ENCODE assay signal across 8 mouse cellular contexts in the genomic region with DNA sequence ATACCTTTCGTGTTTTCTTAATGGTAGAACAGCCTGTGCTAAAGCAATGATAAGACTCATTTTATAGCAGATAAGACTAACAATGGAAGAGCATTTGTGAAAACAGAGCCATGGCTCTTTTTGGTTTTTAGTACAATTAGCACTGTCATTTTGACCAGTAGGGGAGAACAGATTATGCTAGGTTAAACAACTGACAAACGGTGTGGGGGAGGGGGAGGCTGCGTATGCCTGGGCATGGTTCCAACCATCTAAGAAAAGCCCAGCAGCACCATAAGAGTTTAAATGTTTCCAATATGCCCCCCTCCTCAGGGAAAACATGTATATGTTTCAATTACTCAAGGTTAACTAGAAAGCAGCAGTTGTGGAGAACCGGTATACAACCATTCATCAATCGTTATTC.
DNase-seq lines count a peak whose midpoint lies in the region; ATAC-seq lines count a peak whose summit lies in the region.

No protein-coding gene starts in this region.

- no peaks in the 10 kb centered on the region for H3K27me3 ChIP-seq in forebrain, embryonic 14.5 days (replicated peaks; ENCODE audit: control insufficient read depth, insufficient read depth, low read length)
- H3K27me3 ChIP-seq in forebrain, embryonic 12.5 days: no peaks in the 10 kb centered on the region

- no peak overlapping the region for H3K27ac ChIP-seq in forebrain, embryonic 14.5 days (ENCODE audit: low read depth, low read length)
- no peak overlapping the region for H3K27ac ChIP-seq in forebrain, embryonic 12.5 days

- no peaks in the 10 kb centered on the region for H3K9me3 ChIP-seq in forebrain, embryonic 14.5 days (replicated peaks; ENCODE audit: control insufficient read depth, low read length)
- H3K9me3 ChIP-seq in forebrain, embryonic 12.5 days: no peaks in the 10 kb centered on the region

- H3K9ac ChIP-seq in forebrain, embryonic 14.5 days (ENCODE audit: low read length): no peak overlapping the region
- H3K9ac ChIP-seq in forebrain, embryonic 12.5 days: no peak overlapping the region

- H3K4me2 ChIP-seq in forebrain, embryonic 14.5 days (ENCODE audit: low read length): no peak overlapping the region
- no peak overlapping the region for H3K4me2 ChIP-seq in forebrain, embryonic 12.5 days

- H3K36me3 ChIP-seq in forebrain, embryonic 14.5 days (ENCODE audit: control insufficient read depth, insufficient read depth, low read length): no peaks in the 10 kb centered on the region
- H3K36me3 ChIP-seq in forebrain, embryonic 12.5 days (replicated peaks): no peaks in the 10 kb centered on the region

- peak; percentile 61 for ATAC-seq in forebrain, embryonic 14.5 days
- no peak for ATAC-seq in forebrain, embryonic 12.5 days (ENCODE audit: low FRiP score)
- no peak for ATAC-seq in megakaryocyte, adult 5-6 weeks (ENCODE audit: poor library complexity, severe bottlenecking)

- DNase-seq in forebrain, embryonic 14.5 days (ENCODE audit: low spot score): peak; percentile 73
- DNase-seq in left cerebral cortex, postnatal 14 days (ENCODE audit: low spot score in 2 of 2): peak; percentile 58 to 72
- DNase-seq in left cerebral cortex, adult 18-20 months (ENCODE audit: low spot score in 2 of 2): no peak
- DNase-seq in cerebellum, adult 9-11 months: peak; percentile 48
- DNase-seq in lung, postnatal 36 days: peak; percentile 8
- no peak for DNase-seq in yolk sac, embryonic 10.5 days (ENCODE audit: low spot score)

- peaks cover 16% of the 10 kb centered on the region for H3K4me1 ChIP-seq in forebrain, embryonic 14.5 days (ENCODE audit: control insufficient read depth, insufficient read depth, low read length)
- peaks cover 20% of the 10 kb centered on the region for H3K4me1 ChIP-seq in forebrain, embryonic 12.5 days

- 30% methylated on average over 5 of the region's 5 CpGs for WGBS in forebrain, embryonic 14.5 days
- WGBS in forebrain, embryonic 12.5 days: 61% methylated on average over 5 of the region's 5 CpGs

- intact Hi-C loops in left cerebral cortex, postnatal 14 days (cut with DNase I): no loop called here

- H3K4me3 ChIP-seq in forebrain, embryonic 14.5 days (ENCODE audit: low read depth, low read length): no peak overlapping the region
- no peak overlapping the region for H3K4me3 ChIP-seq in forebrain, embryonic 12.5 days (replicated peaks)

Comparison
In these comparisons a context has a peak if more than half of its experiments do, and no peak if none do; other contexts are left out.
1. DNase-seq: peak in forebrain, embryonic 14.5 days (single experiment), left cerebral cortex, postnatal 14 days (2 of 2), cerebellum, adult 9-11 months (single experiment) and lung, postnatal 36 days (single experiment); none in left cerebral cortex, adult 18-20 months (0 of 2) and yolk sac, embryonic 10.5 days (single experiment).